Mouse (Mus musculus) embryo, embryonic 9.5 days (tissue): ENCODE data around the gene Acat1.

Experiments used
- DNase-seq: peaks from one replicate; pipeline ENCODE4 v3.0.0-alpha.2; 2017; ENCODE audit errors: extremely low spot score

Gene Acat1

DNA sequence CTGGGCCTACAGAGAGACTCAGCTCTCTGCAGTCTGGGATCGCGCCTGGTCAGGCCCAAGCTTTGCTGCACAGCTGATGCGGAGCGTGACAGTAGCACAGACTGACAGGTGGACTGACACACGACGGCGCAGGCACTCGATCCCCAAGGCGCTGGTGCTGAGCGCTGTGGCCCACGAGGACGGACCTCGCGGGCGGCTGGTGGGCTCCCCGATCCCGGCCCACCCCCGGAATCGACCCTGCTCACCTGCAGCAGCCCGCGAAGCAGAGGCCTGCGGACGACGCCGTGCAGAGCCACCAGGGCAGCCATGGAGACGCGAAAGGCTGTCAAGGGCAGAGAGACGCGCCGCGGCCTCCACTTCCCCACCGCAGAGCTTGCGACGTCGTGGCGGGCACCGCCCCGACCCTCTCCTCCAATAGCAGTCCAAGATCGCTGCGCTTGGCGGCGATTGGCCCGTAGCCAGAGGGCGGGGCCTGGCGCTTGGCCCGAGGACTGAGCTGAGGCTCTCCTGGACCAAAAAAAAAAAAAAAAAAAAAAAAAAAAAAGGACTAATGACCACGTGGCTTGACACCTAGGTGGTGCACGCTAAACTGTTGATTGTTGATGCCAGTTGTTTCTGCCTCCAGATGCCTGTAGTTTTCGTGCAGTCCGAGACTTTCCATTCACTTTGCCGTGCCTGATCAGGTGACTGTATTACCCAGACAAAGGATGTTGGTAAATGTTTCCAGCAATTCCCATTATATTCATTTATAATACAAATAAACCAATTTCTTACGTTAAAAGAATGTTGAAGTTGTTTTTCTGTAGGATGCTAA lies at the start of gene Acat1:
Gene Acat1, minus strand, starts transcription at position 415 of the 814 bp plus-strand sequence.
- DNase-seq: peak; percentile 80

DNA sequence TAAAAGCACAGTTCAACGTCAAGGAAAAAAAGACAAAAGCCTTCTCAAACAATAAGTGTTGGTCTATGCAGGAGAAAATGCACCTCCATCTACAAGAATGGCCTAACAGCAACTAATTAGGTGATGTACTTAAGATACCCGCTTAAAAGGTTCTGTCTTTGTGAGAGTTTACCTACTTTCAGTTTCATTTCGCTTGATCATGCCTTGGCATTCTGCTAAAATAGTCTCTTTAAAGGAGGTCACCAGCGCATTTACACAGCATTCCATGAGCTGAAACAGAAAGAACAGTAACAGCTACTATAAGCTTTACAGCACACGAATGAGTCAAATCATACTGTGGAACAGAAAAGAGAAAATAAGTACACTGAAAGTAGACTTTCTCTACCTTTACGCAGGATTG lies 24.6 kb upstream of the Acat1 start:
- DNase-seq: no peak

DNA sequence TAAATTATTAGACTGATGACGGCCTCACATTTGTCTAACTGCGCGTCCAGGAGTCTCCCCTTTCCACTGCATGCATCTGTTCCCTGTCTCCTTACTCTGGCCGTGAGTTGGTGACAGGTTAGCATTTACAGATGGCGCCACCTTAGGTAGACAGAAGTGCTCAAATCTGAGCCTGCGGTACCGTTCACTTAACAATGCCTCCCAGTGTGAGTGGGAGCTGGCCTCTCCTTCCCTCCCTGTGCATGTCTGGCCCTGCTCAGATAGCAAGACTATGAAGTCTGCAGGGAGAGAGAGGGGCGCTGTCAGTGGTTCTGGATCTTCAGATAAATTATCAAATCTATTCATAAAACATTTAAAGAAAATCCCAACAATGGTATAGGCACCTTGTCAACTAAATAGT lies 5.1 kb upstream of the Acat1 start:
- DNase-seq: no peak

DNA sequence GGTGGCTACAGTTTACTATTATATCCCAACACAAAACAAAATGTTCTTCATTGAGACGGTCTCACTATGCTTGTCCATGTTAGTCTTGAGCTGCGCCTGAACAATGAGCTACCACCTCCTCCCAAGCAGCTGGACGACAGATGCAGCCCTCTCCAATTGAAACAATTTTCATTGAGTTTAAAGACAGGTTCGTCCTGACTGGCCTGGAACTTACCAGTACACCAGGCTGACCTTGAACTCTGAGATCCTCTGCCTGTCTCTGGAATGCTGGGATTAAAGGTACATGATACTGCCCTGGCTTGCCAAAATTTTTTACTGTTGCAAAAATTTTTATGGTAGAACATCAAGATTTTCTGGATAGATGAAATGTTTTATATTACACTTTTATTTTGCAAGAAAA lies 4.1 kb upstream of the Acat1 start:
- DNase-seq: no peak

DNA sequence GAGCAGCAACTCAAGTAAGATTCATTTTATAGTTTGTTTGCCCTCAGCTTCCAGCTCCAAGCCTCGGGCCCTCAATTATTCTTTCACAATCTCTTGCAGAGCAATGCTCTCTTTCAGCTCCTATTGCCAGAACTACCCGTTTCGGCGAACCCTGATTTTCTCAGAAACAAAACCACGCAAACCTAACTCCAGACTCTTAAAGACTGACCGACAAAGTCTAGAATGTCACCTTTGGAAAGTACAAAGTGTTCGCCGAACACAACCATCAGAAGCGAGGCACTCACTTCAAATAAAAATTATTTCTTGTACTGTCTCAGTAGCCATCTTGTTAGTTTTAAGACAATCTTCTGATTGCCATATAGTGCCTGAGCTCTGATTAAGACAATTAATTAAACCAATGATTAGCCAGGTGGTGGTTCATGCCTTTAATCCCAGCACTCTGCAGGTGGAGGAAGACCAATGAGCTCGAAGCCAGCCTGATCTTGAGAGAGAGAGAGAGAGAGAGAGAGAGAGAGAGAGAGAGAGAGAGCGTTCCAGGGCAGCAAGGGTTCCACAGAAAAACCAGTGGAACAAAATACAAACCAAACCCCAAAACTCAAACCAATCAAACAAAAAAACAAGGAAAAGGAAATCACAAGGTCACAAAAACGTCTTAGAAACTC lies 745 bp downstream of the Acat1 start:
- no peak for DNase-seq

DNA sequence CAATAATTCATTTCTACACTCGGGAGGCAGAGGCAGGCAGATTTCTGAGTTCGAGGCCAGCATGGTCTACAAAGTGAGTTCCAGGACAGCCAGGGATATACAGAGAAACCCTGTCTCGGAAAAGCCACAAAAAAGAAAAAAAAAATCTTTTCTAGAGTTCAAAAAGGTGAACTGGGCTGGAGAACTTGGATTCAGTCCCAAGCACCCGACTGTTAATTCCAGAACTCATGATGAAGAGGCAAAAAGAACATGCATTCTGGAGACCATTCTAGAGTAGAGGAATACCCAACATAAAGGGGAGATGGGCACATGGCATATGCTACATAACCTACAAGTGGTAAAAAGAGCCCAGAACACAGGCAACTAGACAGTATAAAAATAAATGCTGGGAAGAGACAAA lies 2.4 kb downstream of the Acat1 start:
- DNase-seq: no peak

DNA sequence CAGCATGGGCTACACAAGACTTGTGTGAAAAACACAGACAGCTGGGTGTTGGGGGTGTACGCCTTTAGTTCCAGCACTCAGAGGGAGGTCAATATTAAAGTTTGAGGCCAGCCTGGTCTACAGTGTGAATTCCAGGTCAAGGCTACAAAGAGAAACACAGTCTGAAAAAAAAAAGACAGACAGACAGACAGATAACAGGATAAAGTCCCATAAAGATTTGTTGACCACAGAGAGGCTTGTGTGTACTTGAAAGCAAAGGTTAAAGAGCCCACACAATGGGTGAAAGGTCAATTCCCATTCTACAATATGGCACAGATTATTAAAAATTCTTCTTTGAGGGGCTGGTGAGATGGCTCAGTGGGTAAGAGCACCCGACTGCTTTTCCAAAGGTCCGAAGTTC lies 3.0 kb downstream of the Acat1 start:
- no peak for DNase-seq

DNA sequence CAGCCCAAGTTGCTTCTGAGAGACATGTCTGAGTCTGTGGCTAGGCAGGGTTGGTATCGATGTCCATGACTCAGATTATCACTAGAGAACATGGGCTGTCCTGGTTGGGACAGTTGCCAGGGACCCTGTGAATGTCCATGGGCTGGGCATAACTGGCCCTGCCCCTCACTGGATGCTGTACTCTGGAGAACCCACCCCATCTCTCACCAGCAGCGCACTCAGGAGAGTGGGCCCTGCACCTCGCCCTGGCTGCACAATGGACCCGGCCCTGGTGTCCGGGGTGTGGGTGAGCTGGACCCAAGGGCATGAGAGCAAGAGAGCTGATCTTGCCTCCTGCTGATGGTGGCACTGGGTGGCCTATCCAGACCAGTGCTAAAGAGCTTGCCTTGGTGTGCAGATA lies 5.2 kb downstream of the Acat1 start:
- DNase-seq: no peak

DNA sequence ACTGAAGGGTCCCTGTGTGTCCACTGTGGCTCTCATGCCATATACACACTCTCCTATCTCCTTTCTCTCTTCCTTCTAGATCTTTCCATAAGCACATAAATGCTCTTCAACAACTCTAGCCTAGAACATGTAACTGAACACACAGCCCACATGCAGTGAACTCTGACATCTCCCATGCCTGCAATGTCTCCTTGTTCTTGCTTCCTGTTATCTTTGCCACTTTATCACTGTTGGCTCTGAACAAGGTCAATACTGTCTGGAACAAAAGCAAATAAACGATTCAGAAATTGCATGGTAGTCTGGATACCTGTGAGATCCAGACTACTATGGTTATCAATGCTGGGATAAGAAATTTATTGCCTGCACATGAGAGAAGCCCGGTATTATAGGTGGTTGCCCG lies 6.3 kb downstream of the Acat1 start:
- no peak for DNase-seq

DNA sequence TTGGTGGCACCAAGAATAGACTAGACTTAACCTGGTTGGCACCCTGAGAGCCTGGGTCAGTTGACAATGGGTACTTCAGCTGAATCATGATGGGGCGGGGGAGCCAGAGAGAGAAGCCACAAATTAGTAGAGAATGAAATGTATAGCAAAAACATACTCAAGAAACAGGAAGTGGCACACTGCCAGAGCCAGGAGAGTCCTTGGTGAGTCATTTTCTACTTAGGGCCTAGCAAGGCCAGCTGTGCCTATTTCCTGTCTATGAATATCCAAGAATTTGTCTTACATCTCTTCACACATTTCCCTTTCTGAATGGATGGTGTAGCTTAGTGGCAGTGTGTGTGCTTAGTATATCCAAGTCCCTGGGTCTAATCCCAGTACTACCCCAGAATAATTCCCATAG lies 6.8 kb downstream of the Acat1 start:
- DNase-seq: no peak

DNA sequence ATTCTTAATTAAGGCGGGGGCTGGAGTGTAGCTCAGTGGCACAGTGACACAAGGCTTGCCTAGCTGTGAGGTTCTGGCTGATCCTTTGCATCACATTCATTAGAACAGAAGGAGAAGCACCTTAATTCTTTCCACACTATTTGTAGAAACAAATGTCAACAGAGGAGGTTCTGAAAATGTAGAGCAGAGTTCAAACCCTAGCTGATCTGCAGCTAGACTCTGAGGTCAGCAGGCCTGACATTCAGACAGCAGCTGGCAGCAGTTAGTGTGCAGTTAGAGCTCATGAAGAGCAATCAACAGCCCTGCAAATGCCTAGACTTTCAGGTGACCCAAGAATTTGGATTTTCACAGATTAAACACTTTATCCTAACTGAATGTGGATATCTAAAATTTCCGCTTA lies 8.6 kb downstream of the Acat1 start:
- no peak for DNase-seq

DNA sequence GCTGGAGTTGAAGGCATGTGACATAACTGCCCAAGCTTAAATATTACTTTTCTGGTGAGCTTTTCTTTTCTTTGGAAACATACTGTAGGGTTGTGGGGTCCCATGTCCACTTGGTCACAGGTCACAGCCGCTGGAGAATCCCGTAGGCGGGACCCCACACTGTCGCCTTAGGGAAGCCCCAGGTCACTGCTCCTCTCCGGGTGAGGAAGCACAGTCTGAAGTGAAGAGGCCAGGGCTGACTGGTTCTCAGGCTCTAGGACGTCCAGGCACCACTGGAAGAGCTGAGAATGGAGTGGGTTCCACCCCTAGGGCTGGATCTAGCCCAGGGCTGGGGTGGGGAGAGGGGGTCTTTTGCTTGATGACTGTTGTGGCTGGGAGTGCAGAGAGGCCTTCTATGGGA lies 11.6 kb downstream of the Acat1 start:
- DNase-seq: no peak

DNA sequence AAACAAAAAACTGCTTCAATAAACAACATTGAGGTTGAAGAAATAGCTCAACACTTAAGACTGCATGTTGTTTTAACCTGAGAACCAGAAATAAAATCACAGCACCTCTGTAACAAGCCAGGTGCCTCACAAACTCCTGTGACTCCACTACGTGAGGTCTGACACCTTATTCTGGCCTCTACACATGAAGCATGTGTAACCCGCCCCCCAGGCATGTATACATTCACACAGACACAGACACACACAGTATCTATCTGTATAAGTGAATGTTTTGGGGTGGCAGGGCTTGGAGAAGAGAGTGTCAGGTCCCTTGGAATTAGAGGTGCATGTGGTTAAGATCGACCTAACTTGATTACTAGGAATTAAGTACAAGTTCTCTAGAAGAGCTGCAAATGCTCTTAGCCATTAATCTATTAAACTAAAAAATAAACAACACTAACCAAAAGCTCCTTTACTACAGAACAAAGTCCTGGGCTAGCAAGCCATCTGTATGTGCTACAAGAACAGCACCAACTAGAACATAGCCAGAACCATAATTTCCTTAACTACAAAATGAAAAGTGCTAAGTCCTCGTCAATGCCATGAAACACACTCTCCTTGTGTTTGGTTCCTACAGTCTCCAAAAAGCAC lies 13.1 kb downstream of the Acat1 start:
- no peak for DNase-seq

DNA sequence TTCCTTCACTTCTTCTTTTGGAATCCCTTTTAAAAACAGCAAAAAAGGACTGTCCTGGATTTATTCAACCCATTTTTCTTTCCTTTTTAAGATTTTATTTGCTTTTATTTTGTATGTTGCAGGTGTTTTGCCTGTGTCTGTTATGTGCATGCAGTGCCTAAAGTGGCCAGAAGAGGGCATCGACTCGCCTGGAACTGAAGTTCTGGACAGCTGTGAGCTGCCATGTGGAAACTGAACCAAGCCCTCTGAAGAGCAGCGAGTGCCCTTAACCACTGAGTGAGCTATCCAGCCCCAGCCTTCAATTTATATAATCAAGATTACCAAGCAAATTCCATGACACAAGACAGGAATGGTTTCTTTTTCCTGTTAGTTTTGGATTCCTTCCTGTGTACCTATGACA lies 15.4 kb downstream of the Acat1 start:
- peak; percentile 58 for DNase-seq

DNA sequence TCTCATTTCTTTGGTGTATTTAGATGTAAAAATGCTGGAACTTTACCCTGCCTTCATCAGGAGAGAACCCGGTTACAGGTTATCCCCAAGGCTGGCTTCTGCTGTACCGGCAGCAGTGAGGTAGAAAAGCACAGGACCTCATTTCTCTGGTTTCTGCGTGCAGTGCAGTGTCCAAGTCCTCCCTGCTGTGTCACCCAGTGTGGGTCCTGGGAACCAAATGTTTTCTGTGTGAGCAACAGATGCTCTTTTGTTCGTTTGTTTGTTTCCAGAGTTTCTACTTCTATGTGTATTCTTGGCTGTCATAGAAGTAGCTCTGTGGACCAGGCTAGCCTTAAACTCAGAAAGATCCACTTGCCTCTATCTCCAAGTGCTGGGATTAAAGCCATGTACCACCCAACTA lies 28.3 kb downstream of the Acat1 start:
- DNase-seq: no peak

DNA sequence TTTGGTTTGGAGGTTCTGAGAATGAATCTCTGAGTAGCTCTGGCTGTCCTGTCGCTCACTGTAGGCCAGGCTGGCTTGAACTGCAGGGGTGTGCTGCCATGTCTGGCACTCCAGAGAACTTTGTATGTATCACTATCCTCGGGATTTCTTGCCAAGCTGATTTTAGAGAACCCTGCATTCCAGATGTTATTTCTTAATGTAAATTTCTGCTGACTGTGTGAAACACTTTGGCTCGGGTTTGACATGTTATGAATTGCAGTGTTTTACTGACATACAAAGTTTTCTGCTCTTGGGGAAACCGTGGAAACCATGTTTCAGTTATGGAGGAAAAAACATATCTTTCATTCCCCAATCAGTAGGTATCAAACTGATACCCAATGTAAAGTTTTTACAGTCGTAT lies 34.5 kb downstream of the Acat1 start:
- DNase-seq: no peak

DNA sequence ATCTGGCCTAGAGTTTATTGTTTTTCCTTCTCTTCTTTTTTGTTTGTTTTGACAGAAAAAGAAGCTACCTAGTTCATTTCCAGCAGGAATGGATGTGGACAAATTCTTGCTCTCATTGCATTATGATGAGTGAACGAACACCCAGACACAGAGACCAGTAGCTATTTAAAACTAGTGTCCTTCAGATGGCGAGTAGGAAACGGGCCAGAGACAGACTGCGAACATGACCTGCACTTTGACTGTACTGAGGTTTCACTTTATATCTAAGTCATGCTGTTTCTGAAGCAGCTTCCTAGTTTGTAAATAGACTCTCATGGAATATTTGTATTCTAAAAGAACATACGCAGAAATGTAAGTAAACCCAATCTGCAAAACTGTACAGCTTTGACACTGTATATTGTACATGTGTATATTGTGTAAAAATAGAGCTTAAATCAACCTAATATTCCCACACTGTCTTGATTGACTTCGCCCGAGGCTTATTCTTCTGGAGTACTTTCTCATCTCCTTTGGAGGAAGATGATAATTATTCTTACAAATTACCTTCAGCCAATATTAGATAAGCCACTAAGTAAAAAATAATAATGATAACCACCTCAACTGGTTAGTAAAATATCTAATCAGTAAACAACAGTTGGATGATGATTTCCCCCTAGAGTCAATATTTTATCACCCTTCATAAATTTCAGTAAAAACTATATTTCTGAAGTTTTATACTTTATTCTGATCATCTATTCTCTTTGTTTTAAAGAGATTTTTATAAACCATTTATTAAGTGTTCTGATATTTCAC lies 37.5 kb downstream of the Acat1 start:
- DNase-seq: no peak

DNA sequence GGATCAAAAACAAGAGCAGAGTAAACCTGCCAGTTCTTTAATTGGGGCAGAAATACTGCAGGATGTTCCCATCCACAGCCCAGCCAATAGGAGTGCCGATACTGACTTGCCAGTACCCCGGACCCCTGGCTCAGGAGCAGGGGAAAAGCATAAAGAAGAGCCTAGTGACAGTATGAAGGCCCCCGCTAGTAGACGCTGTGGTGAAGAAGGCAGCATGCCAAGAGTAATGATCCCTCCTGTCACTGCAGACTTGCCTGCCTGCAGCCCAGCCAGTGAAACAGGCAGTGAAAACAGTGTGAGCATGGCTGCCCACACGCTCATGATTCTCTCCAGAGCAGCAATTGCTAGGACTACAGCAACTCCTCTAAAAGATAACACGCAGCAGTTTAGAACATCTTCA lies 39.5 kb downstream of the Acat1 start:
- DNase-seq: no peak

DNA sequence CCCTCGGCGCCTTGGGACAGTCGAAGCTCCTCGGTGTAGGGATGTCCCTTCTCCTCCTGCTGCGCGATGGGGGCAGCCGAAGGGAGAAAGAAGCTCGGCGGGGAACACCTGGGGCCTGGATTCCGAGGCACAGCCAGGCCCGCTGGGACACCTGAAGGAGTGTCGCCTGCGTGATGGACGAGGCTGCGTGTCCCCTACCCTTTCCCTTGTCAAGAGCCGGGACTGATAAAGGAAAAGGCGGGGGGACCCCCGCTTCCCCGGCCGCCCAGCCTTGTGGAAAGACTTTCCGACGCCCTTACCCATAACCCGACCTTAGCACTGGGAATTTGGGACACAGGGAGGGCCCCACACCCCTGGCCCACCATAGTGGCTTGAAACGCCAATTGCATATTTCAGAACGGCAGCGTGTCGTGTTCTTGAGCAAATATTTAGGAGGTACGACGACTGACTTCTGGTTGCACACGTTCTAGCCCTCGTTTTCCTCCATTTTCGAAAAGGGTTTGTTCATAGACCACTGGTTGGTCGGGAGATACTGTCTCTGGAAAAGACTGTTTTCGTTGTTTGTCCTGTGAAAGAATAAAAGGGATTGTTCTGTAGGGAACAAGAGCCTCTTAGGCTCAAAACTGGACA lies 72.7 kb downstream of the Acat1 start:
- DNase-seq: no peak

DNA sequence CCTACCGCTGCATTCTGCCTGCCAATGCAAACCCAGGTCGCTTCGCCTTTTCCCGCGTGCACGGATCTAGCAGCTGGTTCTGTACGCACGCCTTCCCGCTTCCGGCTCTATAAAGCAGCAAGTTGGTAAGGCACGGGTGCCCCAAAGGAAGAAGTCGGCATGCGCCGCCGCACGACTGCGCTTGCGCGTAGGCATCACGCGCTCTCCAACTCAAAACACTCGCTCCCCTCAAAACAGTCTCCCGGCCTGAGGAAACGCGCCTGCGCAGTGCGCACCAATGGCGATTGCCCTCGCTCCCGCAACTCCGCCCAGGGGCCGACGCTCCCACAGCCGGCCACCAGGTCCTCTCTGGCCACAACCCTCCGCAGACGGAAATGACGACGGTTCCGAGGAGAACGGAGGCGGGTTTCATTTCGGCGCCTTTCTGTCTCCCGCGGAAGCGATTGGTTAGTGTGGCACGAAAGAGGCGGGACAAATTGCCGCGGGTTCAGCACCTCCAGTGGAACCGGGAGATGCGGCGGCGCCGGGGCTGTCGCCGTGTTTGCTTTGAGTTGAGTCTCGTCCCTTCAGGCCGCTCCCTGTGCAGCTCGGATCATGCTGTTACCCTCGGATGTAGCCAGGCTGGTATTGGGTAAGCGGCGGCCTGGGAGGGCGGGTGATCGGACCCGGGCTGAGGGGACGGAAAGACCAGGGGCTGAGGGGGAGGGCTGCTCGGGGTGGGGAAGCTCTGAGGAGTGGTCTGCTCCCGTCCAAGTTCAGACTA lies 73.4 kb downstream of the Acat1 start, which contains the start of the genes Atm and Npat:
Gene Atm, minus strand, starts transcription at position 183 of the 763 bp plus-strand sequence.
Gene Npat, plus strand, starts transcription at position 490 of the 763 bp plus-strand sequence.
- peak; percentile 99 for DNase-seq
